In genomic region chr5:123138953-123139721, GRCm38 (mm10) we compare ENCODE assay signal across 8 mouse cellular contexts. TPM values are rescaled to one million over a fixed set of nuclear protein-coding genes. Genes with fewer than 3 reads are reported as not detected.
DNase-seq lines count a peak whose midpoint lies in the region; ATAC-seq and TF ChIP-seq lines count a peak whose summit lies in the region.

No protein-coding gene starts in this region.

- peak; percentile 88 for TF ChIP-seq POLR2A in heart, adult 2 months (IDR thresholded peaks at IDR 0.05; ENCODE audit: insufficient read depth, low read depth, low read length)

- peak overlapping the region; percentile 99 for H3K4me2 ChIP-seq in embryonic facial prominence, embryonic 12.5 days (replicated peaks)
- H3K4me2 ChIP-seq in limb, embryonic 12.5 days: peak overlapping the region; percentile 100
- H3K4me2 ChIP-seq in midbrain, embryonic 13.5 days (replicated peaks): peak overlapping the region; percentile 97

- H3K36me3 ChIP-seq in embryonic facial prominence, embryonic 12.5 days: peaks cover 13% of the 10 kb centered on the region; the same call in 1 of the 2 replicates
- H3K36me3 ChIP-seq in heart, adult 2 months (ENCODE audit: control insufficient read depth, insufficient read depth, low read length): peaks cover 6% of the 10 kb centered on the region
- peaks cover 24% of the 10 kb centered on the region for H3K36me3 ChIP-seq in limb, embryonic 12.5 days
- H3K36me3 ChIP-seq in midbrain, embryonic 13.5 days: peaks cover 20% of the 10 kb centered on the region

- H3K9ac ChIP-seq in embryonic facial prominence, embryonic 12.5 days: peak overlapping the region; percentile 100
- peak overlapping the region; percentile 100 for H3K9ac ChIP-seq in heart, adult 2 months (ENCODE audit: low read depth, low read length)
- peak overlapping the region; percentile 100 for H3K9ac ChIP-seq in limb, embryonic 12.5 days (replicated peaks)
- H3K9ac ChIP-seq in midbrain, embryonic 13.5 days (replicated peaks): peak overlapping the region; percentile 100

- 0 out of 2 replicates have a peak, but pooled peaks have one; percentile 61 for TF ChIP-seq EP300 in heart, adult 2 months (IDR thresholded peaks at IDR 0.05; ENCODE audit: insufficient read depth, low read depth, low read length)

- H3K4me1 ChIP-seq in embryonic facial prominence, embryonic 12.5 days: peaks cover 48% of the 10 kb centered on the region
- H3K4me1 ChIP-seq in heart, adult 2 months (ENCODE audit: control insufficient read depth, insufficient read depth, low read length): peaks cover 14% of the 10 kb centered on the region
- peaks cover 48% of the 10 kb centered on the region for H3K4me1 ChIP-seq in limb, embryonic 12.5 days (replicated peaks)
- peaks cover 50% of the 10 kb centered on the region for H3K4me1 ChIP-seq in midbrain, embryonic 13.5 days (replicated peaks)

- no peak for TF ChIP-seq CTCF in heart, adult 2 months (IDR thresholded peaks at IDR 0.05)

- peak overlapping the region; percentile 71 for H3K4me3 ChIP-seq in embryonic facial prominence, embryonic 12.5 days
- peak overlapping the region; percentile 61 for H3K4me3 ChIP-seq in heart, adult 2 months
- peak overlapping the region; percentile 99 for H3K4me3 ChIP-seq in limb, embryonic 12.5 days (replicated peaks)
- peak overlapping the region; percentile 96 for H3K4me3 ChIP-seq in midbrain, embryonic 13.5 days (replicated peaks)

- peak; percentile 90 for DNase-seq in 3T3-L1 (ENCODE audit: low read depth, low spot score)
- peak; percentile 93 for DNase-seq in adrenal gland, postnatal 14 days
- peak; percentile 88 to 91 for DNase-seq in heart, adult 2 months
- DNase-seq in kidney, adult 18-20 months: peak; percentile 89
- DNase-seq in spleen, adult 18-20 months: peak; percentile 65 to 72

- H3K79me2 ChIP-seq in heart, adult 2 months (replicated peaks; ENCODE audit: control insufficient read depth, insufficient read depth, low read length): peaks cover 5% of the 10 kb centered on the region; the same call in 1 of the 2 replicates

- H3K27ac ChIP-seq in embryonic facial prominence, embryonic 12.5 days: peak overlapping the region; percentile 100
- peak overlapping the region; percentile 100 for H3K27ac ChIP-seq in heart, adult 2 months
- peak overlapping the region; percentile 100 for H3K27ac ChIP-seq in limb, embryonic 12.5 days
- H3K27ac ChIP-seq in midbrain, embryonic 13.5 days: peak overlapping the region; percentile 100

- no peaks in the 10 kb centered on the region for H3K27me3 ChIP-seq in embryonic facial prominence, embryonic 12.5 days
- H3K27me3 ChIP-seq in heart, adult 2 months (ENCODE audit: control insufficient read depth, insufficient read depth, low read length): no peaks in the 10 kb centered on the region
- H3K27me3 ChIP-seq in limb, embryonic 12.5 days: no peaks in the 10 kb centered on the region
- H3K27me3 ChIP-seq in midbrain, embryonic 13.5 days: no peaks in the 10 kb centered on the region

- intact Hi-C loops in heart, adult 2 months (cut with DNase I): no loop called here

- WGBS in embryonic facial prominence, embryonic 12.5 days: under 1% methylated on average over 39 of the region's 39 CpGs
- WGBS in heart, adult 2 months: under 1% methylated on average over 39 of the region's 39 CpGs
- under 1% methylated on average over 39 of the region's 39 CpGs for WGBS in limb, embryonic 12.5 days
- WGBS in midbrain, embryonic 13.5 days: 1% methylated on average over 39 of the region's 39 CpGs

- ATAC-seq in embryonic facial prominence, embryonic 12.5 days (ENCODE audit: insufficient number of reproducible peaks, insufficient read depth, low FRiP score, low TSS enrichment): no peak
- ATAC-seq in limb, embryonic 12.5 days (ENCODE audit: insufficient number of reproducible peaks, insufficient read depth, low FRiP score, low TSS enrichment, low read depth): no peak
- ATAC-seq in midbrain, embryonic 13.5 days: no peak

- no peaks in the 10 kb centered on the region for H3K9me3 ChIP-seq in embryonic facial prominence, embryonic 12.5 days
- no peaks in the 10 kb centered on the region for H3K9me3 ChIP-seq in limb, embryonic 12.5 days
- H3K9me3 ChIP-seq in midbrain, embryonic 13.5 days: no peaks in the 10 kb centered on the region

RNA-seq across cellular contexts. Expression of gene Setd1b, which starts 2.9 kb away (rescaled TPM):
- 25.5 and 29.7 TPM in 2 replicates for total RNA-seq in adrenal gland, postnatal 14 days (2021)
- 11.7 and 12.4 TPM in 2 replicates for polyA plus RNA-seq in embryonic facial prominence, embryonic 12.5 days (2016; fragmentation: Nextera tagmentation; extraction: Ambion mirVana)
- 10 to 100 TPM; 12.9 to 19.4 TPM for total RNA-seq in heart, adult 2 months (2021)
- 6.4 and 7.4 TPM in 2 replicates for polyA plus RNA-seq in heart, adult 2 months (2012; rRNA removed)
- 10.9 and 11.4 TPM in 2 replicates for polyA plus RNA-seq in limb, embryonic 12.5 days (2016; fragmentation: Nextera tagmentation; extraction: Ambion mirVana)
- polyA plus RNA-seq in midbrain, embryonic 13.5 days (2015; fragmentation: Nextera tagmentation; extraction: Ambion mirVana): 13.3 and 14.1 TPM in 2 replicates

RNA-seq across cellular contexts. Expression of gene Rhof, which starts 6.6 kb away (rescaled TPM):
- 0.89 and 4.2 TPM in 2 replicates for total RNA-seq in adrenal gland, postnatal 14 days (2021)
- polyA plus RNA-seq in embryonic facial prominence, embryonic 12.5 days (2016; fragmentation: Nextera tagmentation; extraction: Ambion mirVana): 2.9 and 3.4 TPM in 2 replicates
- under 1 TPM; 0.64 to 0.70 TPM for total RNA-seq in heart, adult 2 months (2021)
- polyA plus RNA-seq in heart, adult 2 months (2012; rRNA removed): 1.6 and 2.3 TPM in 2 replicates
- polyA plus RNA-seq in limb, embryonic 12.5 days (2016; fragmentation: Nextera tagmentation; extraction: Ambion mirVana): 2.9 and 3.0 TPM in 2 replicates
- polyA plus RNA-seq in midbrain, embryonic 13.5 days (2015; fragmentation: Nextera tagmentation; extraction: Ambion mirVana): 2.6 and 3.3 TPM in 2 replicates

RNA-seq across cellular contexts. Expression of gene Psmd9, which starts 30.1 kb away (rescaled TPM):
- 25.6 and 28.6 TPM in 2 replicates for total RNA-seq in adrenal gland, postnatal 14 days (2021)
- polyA plus RNA-seq in embryonic facial prominence, embryonic 12.5 days (2016; fragmentation: Nextera tagmentation; extraction: Ambion mirVana): 89.0 and 95.5 TPM in 2 replicates
- total RNA-seq in heart, adult 2 months (2021): 10 to 100 TPM; 13.3 to 14.8 TPM
- polyA plus RNA-seq in heart, adult 2 months (2012; rRNA removed): 16.4 and 20.4 TPM in 2 replicates
- polyA plus RNA-seq in limb, embryonic 12.5 days (2016; fragmentation: Nextera tagmentation; extraction: Ambion mirVana): 89.3 and 91.0 TPM in 2 replicates
- 72.2 and 74.0 TPM in 2 replicates for polyA plus RNA-seq in midbrain, embryonic 13.5 days (2015; fragmentation: Nextera tagmentation; extraction: Ambion mirVana)

RNA-seq across cellular contexts. Expression of gene Hpd, which starts 43.4 kb away (rescaled TPM):
- 9.9 and 203 TPM in 2 replicates for total RNA-seq in adrenal gland, postnatal 14 days (2021)
- polyA plus RNA-seq in embryonic facial prominence, embryonic 12.5 days (2016; fragmentation: Nextera tagmentation; extraction: Ambion mirVana): not detected in 2 replicates
- total RNA-seq in heart, adult 2 months (2021): not detected
- polyA plus RNA-seq in heart, adult 2 months (2012; rRNA removed): 0.61 and 0.97 TPM in 2 replicates
- not detected in 2 replicates for polyA plus RNA-seq in limb, embryonic 12.5 days (2016; fragmentation: Nextera tagmentation; extraction: Ambion mirVana)
- not detected in 2 replicates for polyA plus RNA-seq in midbrain, embryonic 13.5 days (2015; fragmentation: Nextera tagmentation; extraction: Ambion mirVana)
